Mouse (Mus musculus) cerebellum, adult 2 months (tissue): ENCODE results near the gene Cyp24a1.

Experiments
- CTCF ChIP-seq: fragments of 200-500 bp; IDR thresholded peaks from 2 replicates; pipeline ENCODE4 v1.5.1; 2011; ENCODE audit warnings: low read depth, mild to moderate bottlenecking, control low read depth, low read length, moderate library complexity, borderline replicate concordance; ENCODE audit not compliant: insufficient read depth
- POLR2A ChIP-seq: fragments of 200-500 bp; IDR thresholded peaks from 2 replicates; pipeline ENCODE4 v1.6.1; 2011; ENCODE audit warnings: low read length, control low read depth, borderline replicate concordance; ENCODE audit not compliant: insufficient read depth

DNA sequence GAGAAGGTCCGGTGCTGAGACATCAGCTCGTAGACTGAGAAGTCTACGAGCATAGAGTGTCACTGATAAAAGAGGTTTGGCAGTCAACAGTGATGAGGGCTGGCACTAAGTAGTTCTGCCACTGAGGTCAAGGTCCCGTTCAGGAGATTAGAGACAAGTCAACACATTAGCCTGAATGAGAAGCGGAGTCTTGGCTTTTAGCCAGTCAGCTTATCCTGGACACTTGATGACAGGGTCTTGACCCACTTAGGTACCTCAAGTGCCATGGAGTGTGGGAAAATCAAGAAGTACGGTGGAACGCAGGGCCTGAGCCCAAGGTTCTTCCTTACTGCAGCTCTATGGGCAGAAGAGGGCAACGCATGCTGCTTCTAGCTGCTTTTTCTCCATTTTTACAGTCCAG, 20.3 kb downstream of the Cyp24a1 start:
- TF ChIP-seq CTCF, result no peak
- TF ChIP-seq POLR2A, result no peak
